Mouse (Mus musculus) gastrocnemius, postnatal 10 days (tissue): ENCODE measurements around the gene Crb3. TPM values are rescaled to one million over a fixed set of nuclear protein-coding genes. Genes with fewer than 3 reads are reported as not detected.

Source experiments
- DNase-seq: peaks from one replicate; pipeline ENCODE4 v3.0.0; 2021; ENCODE audit warnings: mixed read lengths
- total RNA-seq, 2 experiments: library from RNA; stranded (reverse); gene quantifications; 2 replicates each; pipeline ENCODE4 v1.2.3; 2021

The Crb3 gene
- total RNA-seq, 2 experiments from 2014 or later, result 0.54 to 0.81 TPM

GRCm38 (mm10) chr17:57107064-57107463 is 48.2 kb downstream of the Crb3 start:
- no peak for DNase-seq

GRCm38 (mm10) chr17:57108040-57108665 is 49.2 kb downstream of the Crb3 start:
- no peak for DNase-seq

DNA sequence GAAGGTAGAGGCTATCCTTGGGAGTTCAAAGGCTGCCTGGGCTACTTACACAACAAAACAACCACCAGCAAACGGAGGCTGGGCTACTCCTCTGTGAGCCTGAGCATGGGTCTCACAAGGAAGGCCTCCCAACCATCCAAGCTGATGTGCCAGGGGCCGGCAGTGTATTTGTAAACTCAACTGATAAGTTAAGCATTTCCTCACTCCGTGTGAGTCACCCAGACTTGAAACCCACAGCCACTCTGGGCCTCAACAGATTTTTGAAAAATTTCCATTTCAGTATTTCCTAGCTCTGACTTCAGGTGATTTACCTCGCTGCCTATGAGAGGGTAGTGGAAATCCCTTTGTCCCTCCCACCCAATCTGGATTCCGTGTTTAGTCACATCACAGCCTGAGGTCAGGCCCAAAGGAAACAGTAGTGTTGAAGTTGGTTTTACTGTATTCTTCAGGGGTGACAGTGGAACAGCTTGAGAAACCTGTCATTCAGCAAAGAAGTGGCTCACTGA is 49.8 kb downstream of the Crb3 start:
- DNase-seq, result no peak

GRCm38 (mm10) chr17:57110005-57110404 is 51.1 kb downstream of the Crb3 start:
- DNase-seq, result no peak

- DNase-seq, result no peak
Measured at GRCm38 (mm10) chr17:57112768-57113474, 54.0 kb downstream of the Crb3 start.

Other genes starting within 250 kb of the Crb3 start
- 1 to 10 TPM; 2.6 to 5.5 TPM for gene Rfx2, start 228.1 kb upstream of the Crb3 start, total RNA-seq
- not detected for gene Acsbg2, start 184.7 kb upstream of the Crb3 start, total RNA-seq
- gene 1700061G19Rik, start 183.6 kb upstream of the Crb3 start, total RNA-seq, result under 1 TPM in 1 of 2 experiments, not detected in 1; 0.11 TPM
- 10 to 100 TPM; 15.5 to 23.1 TPM for gene Mllt1, start 123.7 kb upstream of the Crb3 start, total RNA-seq
- gene Acer1, start 77.0 kb upstream of the Crb3 start, total RNA-seq, result not detected
- 10 to 100 TPM; 32.7 to 34.9 TPM for gene Clpp, start 68.8 kb upstream of the Crb3 start, total RNA-seq
- 10 to 100 TPM; 29.5 to 33.5 TPM for gene Alkbh7, start 61.8 kb upstream of the Crb3 start, total RNA-seq
- gene Pspn, start 59.1 kb upstream of the Crb3 start, total RNA-seq, result not detected
- 10 to 100 TPM; 24.3 to 28.0 TPM for gene Gtf2f1, start 47.8 kb upstream of the Crb3 start, total RNA-seq
- not detected for gene Gm17949, start 47.6 kb upstream of the Crb3 start, total RNA-seq
- gene Khsrp, start 27.6 kb upstream of the Crb3 start, total RNA-seq, result 10 to 100 TPM; 47.0 to 57.4 TPM
- gene Slc25a41, start 17.5 kb upstream of the Crb3 start, total RNA-seq, result not detected
- 10 to 100 TPM; 42.1 to 50.9 TPM for gene Slc25a23, start 758 bp downstream of the Crb3 start, total RNA-seq
- gene Dennd1c, start 19.4 kb downstream of the Crb3 start, total RNA-seq, result under 1 TPM; 0.52 to 0.79 TPM
- gene Tubb4a, start 28.7 kb downstream of the Crb3 start, total RNA-seq, result 1 to 10 TPM; 4.2 to 4.6 TPM
- gene Tnfsf9, start 46.2 kb downstream of the Crb3 start, total RNA-seq, result under 1 TPM; 0.42 to 0.95 TPM
- not detected for gene Cd70, start 90.7 kb downstream of the Crb3 start, total RNA-seq
- gene Tnfsf14, start 135.1 kb downstream of the Crb3 start, total RNA-seq, result under 1 TPM in 1 of 2 experiments, not detected in 1; 0.14 TPM
- gene C3, start 169.0 kb downstream of the Crb3 start, total RNA-seq, result 1 to 10 TPM; 1.6 to 3.5 TPM
- 10 to 100 TPM; 22.0 to 23.8 TPM for gene Gpr108, start 189.3 kb downstream of the Crb3 start, total RNA-seq
- 10 to 100 TPM; 69.1 to 74.4 TPM for gene Trip10, start 190.3 kb downstream of the Crb3 start, total RNA-seq
- 1 to 10 TPM; 1.5 to 2.4 TPM for gene Vav1, start 220.0 kb downstream of the Crb3 start, total RNA-seq